Comparison of ENCODE assay signal across 16 mouse cellular contexts in genomic region chr4:49278515-49278914, GRCm38 (mm10).
DNase-seq lines count a peak whose midpoint lies in the region; ATAC-seq lines count a peak whose summit lies in the region.
"Had no signal": no experiment of that assay in that cellular context is flagged by ENCODE, and none has a peak within 500 bp of the region (broad histone marks: within the 10 kb centered on the region; RNA-seq: fewer than 3 reads in every experiment).

No protein-coding gene starts in this region.

- no peak overlapping the region for H3K4me3 ChIP-seq in midbrain, embryonic 12.5 days
- no peak overlapping the region for H3K4me3 ChIP-seq in midbrain, embryonic 11.5 days (ENCODE audit: low read depth, low read length)
- H3K4me3 ChIP-seq in hindbrain, embryonic 12.5 days = no peak overlapping the region
- H3K4me3 ChIP-seq in neural tube, embryonic 12.5 days = no peak overlapping the region
- H3K4me3 ChIP-seq: heart, embryonic 10.5 days; left cerebral cortex, adult 2 months; limb, embryonic 15.5 days had no signal

- no peaks in the 10 kb centered on the region for H3K36me3 ChIP-seq in midbrain, embryonic 12.5 days
- no peaks in the 10 kb centered on the region for H3K36me3 ChIP-seq in midbrain, embryonic 11.5 days (ENCODE audit: control insufficient read depth, insufficient read depth, low read length)
- H3K36me3 ChIP-seq in hindbrain, embryonic 12.5 days = no peaks in the 10 kb centered on the region
- H3K36me3 ChIP-seq in neural tube, embryonic 12.5 days = no peaks in the 10 kb centered on the region
- H3K36me3 ChIP-seq: heart, embryonic 10.5 days; limb, embryonic 15.5 days had no signal

- no peaks in the 10 kb centered on the region for H3K9me3 ChIP-seq in midbrain, embryonic 12.5 days
- H3K9me3 ChIP-seq in midbrain, embryonic 11.5 days (ENCODE audit: control insufficient read depth, low read length) = no peaks in the 10 kb centered on the region
- H3K9me3 ChIP-seq in hindbrain, embryonic 12.5 days (replicated peaks) = no peaks in the 10 kb centered on the region
- H3K9me3 ChIP-seq in neural tube, embryonic 12.5 days = no peaks in the 10 kb centered on the region
- H3K9me3 ChIP-seq: heart, embryonic 10.5 days; limb, embryonic 15.5 days had no signal

- H3K9ac ChIP-seq in midbrain, embryonic 12.5 days (replicated peaks) = no peak overlapping the region
- H3K9ac ChIP-seq in midbrain, embryonic 11.5 days (ENCODE audit: low read length) = no peak overlapping the region
- no peak overlapping the region for H3K9ac ChIP-seq in hindbrain, embryonic 12.5 days
- no peak overlapping the region for H3K9ac ChIP-seq in neural tube, embryonic 12.5 days
- H3K9ac ChIP-seq: limb, embryonic 15.5 days had no signal

- no peaks in the 10 kb centered on the region for H3K4me1 ChIP-seq in midbrain, embryonic 12.5 days
- no peaks in the 10 kb centered on the region for H3K4me1 ChIP-seq in midbrain, embryonic 11.5 days (ENCODE audit: control insufficient read depth, insufficient read depth, low read length)
- no peaks in the 10 kb centered on the region for H3K4me1 ChIP-seq in hindbrain, embryonic 12.5 days
- no peaks in the 10 kb centered on the region for H3K4me1 ChIP-seq in neural tube, embryonic 12.5 days
- H3K4me1 ChIP-seq: heart, embryonic 10.5 days; limb, embryonic 15.5 days had no signal

- WGBS in midbrain, embryonic 12.5 days = 94% methylated on average over 5 of the region's 5 CpGs
- WGBS in midbrain, embryonic 11.5 days = 95% methylated on average over 5 of the region's 5 CpGs
- 71% methylated on average over 5 of the region's 5 CpGs for WGBS in hindbrain, embryonic 12.5 days
- 89% methylated on average over 5 of the region's 5 CpGs for WGBS in neural tube, embryonic 12.5 days

- peak; percentile 46 to 67 for DNase-seq in cerebellum, postnatal 25 days
- DNase-seq in cerebellum, adult 9-11 months = no peak
- DNase-seq in midbrain, embryonic 11.5 days (ENCODE audit: low spot score, missing footprints) = no peak
- DNase-seq in gastrocnemius, postnatal 10 days = no peak
- DNase-seq: heart, postnatal 36 days; kidney, adult 8-10 months; lung, adult 18-20 months; lung, postnatal 4 days; right cerebral cortex, postnatal 14 days had no signal

- no peak overlapping the region for H3K27ac ChIP-seq in midbrain, embryonic 12.5 days (replicated peaks)
- H3K27ac ChIP-seq in midbrain, embryonic 11.5 days (ENCODE audit: low read depth, low read length) = no peak overlapping the region
- H3K27ac ChIP-seq in hindbrain, embryonic 12.5 days = no peak overlapping the region
- H3K27ac ChIP-seq in neural tube, embryonic 12.5 days = no peak overlapping the region
- H3K27ac ChIP-seq: heart, embryonic 10.5 days; left cerebral cortex, adult 2 months; limb, embryonic 15.5 days had no signal

- ATAC-seq in midbrain, embryonic 12.5 days (ENCODE audit: low FRiP score, low read depth) = 0 out of 2 replicates have a peak, but pooled peaks have one; percentile 12
- no peak for ATAC-seq in midbrain, embryonic 11.5 days (ENCODE audit: low FRiP score)
- peak; percentile 88 for ATAC-seq in hindbrain, embryonic 12.5 days (ENCODE audit: low FRiP score)
- peak; percentile 48; the same call in 1 of the 2 replicates for ATAC-seq in neural tube, embryonic 12.5 days (ENCODE audit: low FRiP score, low read depth)
- ATAC-seq in inflammation-experienced regulatory T-cells, adult 6 months = no peak

- H3K27me3 ChIP-seq in midbrain, embryonic 12.5 days = no peaks in the 10 kb centered on the region
- H3K27me3 ChIP-seq in midbrain, embryonic 11.5 days (ENCODE audit: control insufficient read depth, insufficient read depth, low read length) = no peaks in the 10 kb centered on the region
- H3K27me3 ChIP-seq in hindbrain, embryonic 12.5 days = no peaks in the 10 kb centered on the region
- no peaks in the 10 kb centered on the region for H3K27me3 ChIP-seq in neural tube, embryonic 12.5 days (replicated peaks)
- H3K27me3 ChIP-seq: limb, embryonic 15.5 days had no signal

- no peak overlapping the region for H3K4me2 ChIP-seq in midbrain, embryonic 12.5 days (replicated peaks)
- no peak overlapping the region for H3K4me2 ChIP-seq in midbrain, embryonic 11.5 days
- H3K4me2 ChIP-seq in hindbrain, embryonic 12.5 days (replicated peaks) = no peak overlapping the region
- H3K4me2 ChIP-seq in neural tube, embryonic 12.5 days (replicated peaks) = no peak overlapping the region
- H3K4me2 ChIP-seq: limb, embryonic 15.5 days had no signal

Comparison
In these comparisons a context has a peak if more than half of its experiments do, and no peak if none do; other contexts are left out.
1. DNase-seq: peak in cerebellum, postnatal 25 days (2 of 2); none in cerebellum, adult 9-11 months (single experiment), midbrain, embryonic 11.5 days (single experiment) and gastrocnemius, postnatal 10 days (single experiment).
2. ATAC-seq: peak in midbrain, embryonic 12.5 days (single experiment), hindbrain, embryonic 12.5 days (single experiment) and neural tube, embryonic 12.5 days (single experiment); none in midbrain, embryonic 11.5 days (single experiment) and inflammation-experienced regulatory T-cells, adult 6 months (single experiment).